Mouse (Mus musculus): ENCODE measurements around the gene Kcna10. TPM values are rescaled to one million over a fixed set of nuclear protein-coding genes. Genes with fewer than 3 reads are reported as not detected.

Kcna10 gene
- not detected in 2 replicates for polyA plus RNA-seq (2016; fragmentation: Nextera tagmentation; extraction: Ambion mirVana)

DNA sequence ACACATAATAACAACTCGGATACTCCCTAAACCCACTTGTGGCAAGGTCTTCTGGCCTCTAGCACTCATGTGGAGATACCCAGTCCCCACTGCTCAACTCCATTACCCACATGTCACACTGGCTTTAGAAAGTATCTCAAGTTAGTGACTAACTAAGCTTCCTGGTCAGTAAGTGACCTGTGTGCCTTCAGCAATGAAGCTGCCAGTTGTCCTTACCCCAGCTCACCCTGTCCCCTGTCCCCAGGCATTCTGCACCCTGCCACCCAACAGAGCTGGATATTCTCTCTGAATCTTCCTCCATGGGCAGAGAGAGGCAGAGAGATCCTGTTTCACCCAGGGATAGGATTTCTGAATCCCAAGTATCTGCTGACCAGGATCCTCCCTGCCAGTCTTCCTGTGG is at the start of gene Kcna10:
TSS of gene Kcna10 (plus strand) at position 301 of the 400 bp plus-strand sequence.
- no peaks in the 10 kb centered on the region for H3K9me3 ChIP-seq (replicated peaks)
- H3K4me3 ChIP-seq: no peak within 1 kb of the TSS
- no peak for ATAC-seq
- H3K27me3 ChIP-seq (replicated peaks): no peaks in the 10 kb centered on the region
- H3K9ac ChIP-seq: no peak within 1 kb of the TSS
- H3K4me1 ChIP-seq: no peaks in the 10 kb centered on the region
- H3K4me2 ChIP-seq: no peak within 1 kb of the TSS
- no peaks in the 10 kb centered on the region for H3K36me3 ChIP-seq
- H3K27ac ChIP-seq: no peak within 1 kb of the TSS
- WGBS (ENCODE audit: insufficient replicate concordance): 51% methylated on average over 1 of the region's 1 CpGs

GRCm38 (mm10) chr3:107134457-107134856 is 48.4 kb upstream of the Kcna10 start:
- Histone ChIP-seq H3K4me3 (no peak overlapping the region), H3K9ac (no peak overlapping the region), H3K9me3 (replicated peaks) (no peaks in the 10 kb centered on the region), H3K27ac (no peak overlapping the region), H3K4me1 (no peaks in the 10 kb centered on the region), H3K36me3 (no peaks in the 10 kb centered on the region), H3K4me2 (no peak overlapping the region), H3K27me3 (replicated peaks) (no peaks in the 10 kb centered on the region)
- WGBS (ENCODE audit: insufficient replicate concordance): 56% methylated on average over 3 of the region's 3 CpGs
- no peak for ATAC-seq

DNA sequence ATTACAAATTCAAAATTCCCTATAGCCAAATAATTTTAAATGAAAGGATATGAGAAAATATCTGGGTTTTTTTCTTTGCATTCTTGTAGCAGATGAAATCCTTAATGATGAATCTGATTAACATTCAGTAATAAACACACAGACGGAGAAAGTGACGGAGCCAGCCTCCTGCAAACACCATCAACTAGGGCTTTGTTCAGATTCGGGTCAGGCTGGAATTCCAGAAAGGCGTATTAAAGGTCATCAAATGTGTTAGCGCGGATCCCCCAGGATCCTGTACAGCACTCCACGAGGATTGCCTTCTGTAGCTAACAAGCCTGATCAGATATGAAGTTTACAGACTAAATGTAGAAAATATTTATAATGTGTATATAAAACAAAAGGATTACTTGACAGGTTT is 35.7 kb upstream of the Kcna10 start:
- WGBS (ENCODE audit: insufficient replicate concordance): 71% methylated on average over 7 of the region's 7 CpGs
- no peak for ATAC-seq
- Histone ChIP-seq H3K27me3 (replicated peaks) (no peaks in the 10 kb centered on the region), H3K4me2 (no peak overlapping the region), H3K27ac (no peak overlapping the region), H3K4me1 (no peaks in the 10 kb centered on the region), H3K9ac (no peak overlapping the region), H3K4me3 (no peak overlapping the region), H3K36me3 (no peaks in the 10 kb centered on the region), H3K9me3 (replicated peaks) (no peaks in the 10 kb centered on the region)

DNA sequence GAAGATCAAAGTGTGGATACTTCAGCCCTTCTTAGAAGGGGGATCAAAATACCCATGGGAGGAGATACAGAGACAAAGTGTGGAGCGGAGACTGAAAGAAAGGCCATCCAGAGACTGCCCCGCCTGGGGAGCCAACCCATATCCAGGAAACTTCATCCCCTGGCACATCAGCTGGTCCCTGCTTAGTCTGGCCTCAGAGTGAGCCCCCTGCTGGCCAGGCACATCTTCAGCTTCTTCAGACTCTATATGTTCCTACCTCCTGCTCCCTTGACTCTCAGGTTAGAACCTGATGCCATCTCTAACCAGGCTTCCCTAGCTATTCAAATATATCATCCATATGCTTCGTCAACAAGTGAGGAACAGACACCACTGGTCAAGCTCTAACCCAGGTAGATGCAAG is 33.9 kb upstream of the Kcna10 start:
- Histone ChIP-seq H3K36me3 (no peaks in the 10 kb centered on the region), H3K4me1 (no peaks in the 10 kb centered on the region), H3K4me2 (no peak overlapping the region), H3K27ac (no peak overlapping the region), H3K27me3 (replicated peaks) (no peaks in the 10 kb centered on the region), H3K4me3 (no peak overlapping the region), H3K9me3 (replicated peaks) (no peaks in the 10 kb centered on the region), H3K9ac (no peak overlapping the region)
- WGBS (ENCODE audit: insufficient replicate concordance): 44% methylated on average over 3 of the region's 3 CpGs
- no peak for ATAC-seq

GRCm38 (mm10) chr3:107150469-107150868 is 32.4 kb upstream of the Kcna10 start:
- H3K4me2 ChIP-seq: no peak overlapping the region
- no peaks in the 10 kb centered on the region for H3K27me3 ChIP-seq (replicated peaks)
- no peaks in the 10 kb centered on the region for H3K4me1 ChIP-seq
- H3K9ac ChIP-seq: no peak overlapping the region
- H3K9me3 ChIP-seq (replicated peaks): no peaks in the 10 kb centered on the region
- no peak overlapping the region for H3K4me3 ChIP-seq
- no peak for ATAC-seq
- no peak overlapping the region for H3K27ac ChIP-seq
- 29% methylated on average over 3 of the region's 3 CpGs for WGBS (ENCODE audit: insufficient replicate concordance)
- no peaks in the 10 kb centered on the region for H3K36me3 ChIP-seq

GRCm38 (mm10) chr3:107150872-107151540 is 31.9 kb upstream of the Kcna10 start:
- Histone ChIP-seq H3K9ac (no peak overlapping the region), H3K27me3 (replicated peaks) (no peaks in the 10 kb centered on the region), H3K36me3 (no peaks in the 10 kb centered on the region), H3K4me3 (no peak overlapping the region), H3K4me1 (no peaks in the 10 kb centered on the region), H3K4me2 (no peak overlapping the region), H3K9me3 (replicated peaks) (no peaks in the 10 kb centered on the region), H3K27ac (no peak overlapping the region)
- ATAC-seq: no peak
- 45% methylated on average over 7 of the region's 7 CpGs for WGBS (ENCODE audit: insufficient replicate concordance)

- Histone ChIP-seq H3K36me3 (no peaks in the 10 kb centered on the region), H3K4me3 (no peak overlapping the region), H3K27ac (no peak overlapping the region), H3K4me1 (no peaks in the 10 kb centered on the region), H3K9me3 (replicated peaks) (no peaks in the 10 kb centered on the region), H3K27me3 (replicated peaks) (peaks cover 4% of the 10 kb centered on the region), H3K4me2 (no peak overlapping the region), H3K9ac (no peak overlapping the region)
- 57% methylated on average over 11 of the region's 11 CpGs for WGBS (ENCODE audit: insufficient replicate concordance)
- no peak for ATAC-seq
These were observed 28.8 kb upstream of the Kcna10 start for GRCm38 (mm10) chr3:107153772-107154655.

DNA sequence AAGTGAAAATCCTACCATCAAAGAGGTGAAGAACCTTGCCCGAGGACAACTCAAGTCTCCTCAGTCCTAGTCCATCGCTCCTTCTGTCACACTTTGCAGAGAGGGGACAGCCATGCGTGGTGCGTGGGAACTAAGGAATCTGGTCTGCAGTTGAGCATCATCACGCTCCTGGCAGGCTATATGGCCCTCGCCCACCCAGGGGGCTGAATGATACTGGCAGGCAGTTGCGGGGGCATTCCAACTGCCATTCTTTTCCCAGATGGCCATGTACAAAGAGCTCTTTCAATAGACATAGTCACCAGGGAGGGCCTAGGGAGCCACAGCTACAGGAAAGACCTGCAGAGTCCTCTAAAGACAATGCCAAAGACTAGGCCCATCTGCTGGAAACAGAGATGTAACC is 24.0 kb upstream of the Kcna10 start:
- 65% methylated on average over 7 of the region's 7 CpGs for WGBS (ENCODE audit: insufficient replicate concordance)
- Histone ChIP-seq H3K9me3 (replicated peaks) (no peaks in the 10 kb centered on the region), H3K27me3 (replicated peaks) (peaks cover 27% of the 10 kb centered on the region), H3K4me3 (no peak overlapping the region), H3K4me1 (no peaks in the 10 kb centered on the region), H3K9ac (no peak overlapping the region), H3K4me2 (no peak overlapping the region), H3K36me3 (no peaks in the 10 kb centered on the region), H3K27ac (no peak overlapping the region)
- no peak for ATAC-seq

- no peak overlapping the region for H3K4me3 ChIP-seq
- no peaks in the 10 kb centered on the region for H3K36me3 ChIP-seq
- no peaks in the 10 kb centered on the region for H3K4me1 ChIP-seq
- H3K27me3 ChIP-seq (replicated peaks): peaks cover 27% of the 10 kb centered on the region
- no peak for ATAC-seq
- no peak overlapping the region for H3K9ac ChIP-seq
- WGBS (ENCODE audit: insufficient replicate concordance): 45% methylated on average over 3 of the region's 3 CpGs
- H3K27ac ChIP-seq: no peak overlapping the region
- H3K9me3 ChIP-seq (replicated peaks): no peaks in the 10 kb centered on the region
- H3K4me2 ChIP-seq: no peak overlapping the region
These were observed 23.4 kb upstream of the Kcna10 start for GRCm38 (mm10) chr3:107159418-107159817.

- 9% methylated on average over 17 of the region's 17 CpGs for WGBS (ENCODE audit: insufficient replicate concordance)
- Histone ChIP-seq H3K4me1 (no peaks in the 10 kb centered on the region), H3K27ac (no peak overlapping the region), H3K4me2 (no peak overlapping the region), H3K4me3 (no peak overlapping the region), H3K27me3 (replicated peaks) (peaks cover 27% of the 10 kb centered on the region), H3K9me3 (replicated peaks) (no peaks in the 10 kb centered on the region), H3K9ac (no peak overlapping the region), H3K36me3 (no peaks in the 10 kb centered on the region)
- no peak for ATAC-seq
These were observed 23.0 kb upstream of the Kcna10 start for GRCm38 (mm10) chr3:107159859-107160324.

DNA sequence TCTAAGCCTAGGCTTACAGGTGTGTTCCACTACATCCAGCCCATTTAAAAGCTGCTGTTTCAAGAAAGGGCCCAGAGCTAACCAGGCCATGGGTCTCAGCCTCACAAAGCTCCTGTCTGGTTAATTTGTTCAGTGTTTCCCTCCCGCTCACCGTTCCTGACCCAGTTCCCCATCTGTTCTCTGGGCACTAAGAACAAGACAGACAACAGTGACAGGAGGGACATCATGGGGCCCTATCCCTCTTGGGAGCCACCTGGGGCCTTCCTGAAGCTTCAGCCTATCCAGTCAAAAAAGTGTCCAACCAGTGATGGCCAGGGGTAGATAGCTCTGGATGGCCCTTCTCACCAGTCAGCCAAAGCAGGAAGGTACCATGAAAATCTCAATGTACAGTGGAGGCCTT is 20.1 kb upstream of the Kcna10 start:
- Histone ChIP-seq H3K27me3 (replicated peaks) (peaks cover 27% of the 10 kb centered on the region), H3K27ac (no peak overlapping the region), H3K36me3 (no peaks in the 10 kb centered on the region), H3K4me3 (no peak overlapping the region), H3K9ac (no peak overlapping the region), H3K9me3 (replicated peaks) (no peaks in the 10 kb centered on the region), H3K4me1 (no peaks in the 10 kb centered on the region), H3K4me2 (no peak overlapping the region)
- 85% methylated on average over 2 of the region's 2 CpGs for WGBS (ENCODE audit: insufficient replicate concordance)
- ATAC-seq: no peak

- H3K36me3 ChIP-seq: no peaks in the 10 kb centered on the region
- no peaks in the 10 kb centered on the region for H3K9me3 ChIP-seq (replicated peaks)
- no peaks in the 10 kb centered on the region for H3K27me3 ChIP-seq (replicated peaks)
- ATAC-seq: no peak
- H3K27ac ChIP-seq: no peak overlapping the region
- H3K4me1 ChIP-seq: no peaks in the 10 kb centered on the region
- H3K4me2 ChIP-seq: no peak overlapping the region
- H3K4me3 ChIP-seq: no peak overlapping the region
- no peak overlapping the region for H3K9ac ChIP-seq
- 40% methylated on average over 2 of the region's 2 CpGs for WGBS (ENCODE audit: insufficient replicate concordance)
These were observed 13.3 kb upstream of the Kcna10 start for GRCm38 (mm10) chr3:107169552-107169951.
